26 mouse cellular contexts compared by ENCODE assay signal in genomic region chr10:127294895-127295510, GRCm38 (mm10). TPM values are rescaled to one million over a fixed set of nuclear protein-coding genes. Genes with fewer than 3 reads are reported as not detected.
A peak's percentile ranks its signal among the peaks of the same experiment; 100 is the strongest.
DNase-seq lines count a peak whose midpoint lies in the region; ATAC-seq and TF ChIP-seq lines count a peak whose summit lies in the region.
"Had no signal": no experiment of that assay in that cellular context is flagged by ENCODE, and none has a peak within 500 bp of the region (broad histone marks: within the 10 kb centered on the region; RNA-seq: fewer than 3 reads in every experiment).

No protein-coding gene starts in this region.

- H3K27me3 ChIP-seq in kidney, embryonic 15.5 days: no peaks in the 10 kb centered on the region
- H3K27me3 ChIP-seq in midbrain, embryonic 11.5 days (ENCODE audit: control insufficient read depth, insufficient read depth, low read length): no peaks in the 10 kb centered on the region
- H3K27me3 ChIP-seq in midbrain, postnatal 0 days (ENCODE audit: insufficient read depth, low read length): no peaks in the 10 kb centered on the region
- H3K27me3 ChIP-seq: embryonic facial prominence, embryonic 13.5 days; forebrain, embryonic 15.5 days; heart, embryonic 13.5 days; limb, embryonic 13.5 days; neural tube, embryonic 15.5 days had no signal

- 90% methylated on average over 10 of the region's 10 CpGs for WGBS in kidney, embryonic 15.5 days
- WGBS in midbrain, embryonic 11.5 days: 93% methylated on average over 10 of the region's 10 CpGs
- WGBS in midbrain, postnatal 0 days: 93% methylated on average over 10 of the region's 10 CpGs

- DNase-seq in gastrocnemius, adult 2 months: no peak
- no peak for DNase-seq in gastrocnemius, postnatal 4 days (ENCODE audit: low spot score in 2 of 2)
- peak; percentile 9 for DNase-seq in kidney, postnatal 10 days
- peak; percentile 67 for DNase-seq in midbrain, embryonic 11.5 days (ENCODE audit: low spot score, missing footprints)
- no peak for DNase-seq in midbrain, postnatal 0 days (ENCODE audit: low spot score)
- no peak for DNase-seq in urinary bladder, postnatal 14 days (ENCODE audit: low spot score)
- DNase-seq: B cell, adult 2 months; cerebellum, adult 18-20 months; gastrocnemius, postnatal 10 days; heart, adult 11 months; heart, postnatal 14 days; kidney, adult 18-20 months; layer of hippocampus, adult 9-11 months; lung, adult 2 months; lung, postnatal 14 days; thymus, adult 2 months; thymus, postnatal 4 days had no signal

- no peaks in the 10 kb centered on the region for H3K9me3 ChIP-seq in kidney, embryonic 15.5 days (replicated peaks)
- no peaks in the 10 kb centered on the region for H3K9me3 ChIP-seq in midbrain, embryonic 11.5 days (ENCODE audit: control insufficient read depth, low read length)
- H3K9me3 ChIP-seq in midbrain, postnatal 0 days (ENCODE audit: low read length): no peaks in the 10 kb centered on the region
- H3K9me3 ChIP-seq: embryonic facial prominence, embryonic 13.5 days; forebrain, embryonic 15.5 days; heart, embryonic 13.5 days; limb, embryonic 13.5 days; neural tube, embryonic 15.5 days had no signal

- H3K4me2 ChIP-seq in kidney, embryonic 15.5 days: no peak overlapping the region
- no peak overlapping the region for H3K4me2 ChIP-seq in midbrain, embryonic 11.5 days
- H3K4me2 ChIP-seq in midbrain, postnatal 0 days (ENCODE audit: low read depth, low read length, poor library complexity, severe bottlenecking): no peak overlapping the region
- H3K4me2 ChIP-seq: embryonic facial prominence, embryonic 13.5 days; forebrain, embryonic 15.5 days; heart, embryonic 13.5 days; limb, embryonic 13.5 days; neural tube, embryonic 15.5 days had no signal

- H3K27ac ChIP-seq in gastrocnemius, adult 2 months: peak overlapping the region; percentile 98
- H3K27ac ChIP-seq in kidney, embryonic 15.5 days: no peak overlapping the region
- no peak overlapping the region for H3K27ac ChIP-seq in midbrain, embryonic 11.5 days (ENCODE audit: low read depth, low read length)
- H3K27ac ChIP-seq in midbrain, postnatal 0 days (ENCODE audit: low read depth, low read length): no peak overlapping the region
- H3K27ac ChIP-seq: embryonic facial prominence, embryonic 13.5 days; forebrain, embryonic 15.5 days; heart, embryonic 13.5 days; hindbrain, postnatal 0 days; limb, embryonic 13.5 days; neural tube, embryonic 15.5 days; stomach, postnatal 0 days had no signal

- ATAC-seq in kidney, embryonic 15.5 days (replicated peaks; ENCODE audit: low FRiP score): no peak
- no peak for ATAC-seq in midbrain, embryonic 11.5 days (ENCODE audit: low FRiP score)
- no peak for ATAC-seq in midbrain, postnatal 0 days (ENCODE audit: low FRiP score)
- ATAC-seq: forebrain, embryonic 15.5 days; hindbrain, postnatal 0 days; midbrain, embryonic 16.5 days had no signal

- H3K36me3 ChIP-seq in kidney, embryonic 15.5 days: peaks cover 74% of the 10 kb centered on the region
- H3K36me3 ChIP-seq in midbrain, embryonic 11.5 days (ENCODE audit: control insufficient read depth, insufficient read depth, low read length): peaks cover 40% of the 10 kb centered on the region
- H3K36me3 ChIP-seq in midbrain, postnatal 0 days (ENCODE audit: insufficient read depth, low read length): peaks cover 54% of the 10 kb centered on the region

- no peak overlapping the region for H3K9ac ChIP-seq in kidney, embryonic 15.5 days
- no peak overlapping the region for H3K9ac ChIP-seq in midbrain, embryonic 11.5 days (ENCODE audit: low read length)
- H3K9ac ChIP-seq in midbrain, postnatal 0 days (replicated peaks; ENCODE audit: low read length, poor library complexity, severe bottlenecking): no peak overlapping the region
- H3K9ac ChIP-seq: embryonic facial prominence, embryonic 13.5 days; forebrain, embryonic 15.5 days; heart, embryonic 13.5 days; limb, embryonic 13.5 days; neural tube, embryonic 15.5 days had no signal

- H3K4me1 ChIP-seq in kidney, embryonic 15.5 days: peaks cover 25% of the 10 kb centered on the region
- H3K4me1 ChIP-seq in midbrain, embryonic 11.5 days (ENCODE audit: control insufficient read depth, insufficient read depth, low read length): peaks cover 13% of the 10 kb centered on the region
- peaks cover 3% of the 10 kb centered on the region; the same call in 1 of the 2 replicates for H3K4me1 ChIP-seq in midbrain, postnatal 0 days (ENCODE audit: insufficient read depth, low read length)

- no peak for TF ChIP-seq CTCF in gastrocnemius, adult 2 months (IDR thresholded peaks at IDR 0.05)
- TF ChIP-seq CTCF in midbrain, postnatal 0 days (IDR thresholded peaks at IDR 0.05): no peak

- H3K4me3 ChIP-seq in gastrocnemius, adult 2 months: peak overlapping the region; percentile 11; the same call in 1 of the 2 replicates
- no peak overlapping the region for H3K4me3 ChIP-seq in kidney, embryonic 15.5 days (replicated peaks)
- H3K4me3 ChIP-seq in midbrain, embryonic 11.5 days (ENCODE audit: low read depth, low read length): no peak overlapping the region
- H3K4me3 ChIP-seq in midbrain, postnatal 0 days (ENCODE audit: low read depth, low read length): no peak overlapping the region
- H3K4me3 ChIP-seq: embryonic facial prominence, embryonic 13.5 days; forebrain, embryonic 15.5 days; heart, embryonic 13.5 days; limb, embryonic 13.5 days; neural tube, embryonic 15.5 days had no signal

- intact Hi-C loops in gastrocnemius, adult 2 months (cut with DNase I): no loop called here

RNA-seq across cellular contexts. Expression of gene Mbd6, which starts 6.2 kb away (rescaled TPM):
- total RNA-seq in gastrocnemius, adult 2 months (2021): 10 to 100 TPM; 16.2 to 18.7 TPM
- 10 to 100 TPM; 34.2 to 41.9 TPM for total RNA-seq in gastrocnemius, postnatal 4 days (2021)
- polyA plus RNA-seq in kidney, embryonic 15.5 days (2015; fragmentation: Nextera tagmentation; extraction: Ambion mirVana): 15.9 and 16.1 TPM in 2 replicates
- 12.3 and 16.3 TPM in 2 replicates for polyA plus RNA-seq in midbrain, embryonic 11.5 days (2014; fragmentation: Nextera tagmentation; extraction: Ambion mirVana)
- total RNA-seq in midbrain, postnatal 0 days (2014; rRNA removed): 8.2 and 10.0 TPM in 2 replicates
- 7.3 and 11.2 TPM in 2 replicates for polyA plus RNA-seq in midbrain, postnatal 0 days (2015; fragmentation: Nextera tagmentation; extraction: Ambion mirVana)

RNA-seq across cellular contexts. Expression of gene Mars, which starts 16.6 kb away (rescaled TPM):
- total RNA-seq in gastrocnemius, adult 2 months (2021): 10 to 100 TPM; 69.0 to 71.4 TPM
- total RNA-seq in gastrocnemius, postnatal 4 days (2021): 10 to 100 TPM; 47.5 to 48.0 TPM
- polyA plus RNA-seq in kidney, embryonic 15.5 days (2015; fragmentation: Nextera tagmentation; extraction: Ambion mirVana): 120 and 127 TPM in 2 replicates
- 185 and 187 TPM in 2 replicates for polyA plus RNA-seq in midbrain, embryonic 11.5 days (2014; fragmentation: Nextera tagmentation; extraction: Ambion mirVana)
- 62.6 and 84.3 TPM in 2 replicates for total RNA-seq in midbrain, postnatal 0 days (2014; rRNA removed)
- polyA plus RNA-seq in midbrain, postnatal 0 days (2015; fragmentation: Nextera tagmentation; extraction: Ambion mirVana): 103 and 112 TPM in 2 replicates

RNA-seq across cellular contexts. Expression of gene Arhgap9, which starts 26.8 kb away (rescaled TPM):
- total RNA-seq in gastrocnemius, adult 2 months (2021): under 1 TPM; 0.89 to 0.99 TPM
- 1 to 10 TPM; 2.8 to 3.9 TPM for total RNA-seq in gastrocnemius, postnatal 4 days (2021)
- polyA plus RNA-seq in kidney, embryonic 15.5 days (2015; fragmentation: Nextera tagmentation; extraction: Ambion mirVana): 3.1 and 3.3 TPM in 2 replicates
- polyA plus RNA-seq in midbrain, embryonic 11.5 days (2014; fragmentation: Nextera tagmentation; extraction: Ambion mirVana): 1.1 and 1.4 TPM in 2 replicates
- 0.24 and 1.2 TPM in 2 replicates for total RNA-seq in midbrain, postnatal 0 days (2014; rRNA removed)
- polyA plus RNA-seq in midbrain, postnatal 0 days (2015; fragmentation: Nextera tagmentation; extraction: Ambion mirVana): 0.91 and 1.0 TPM in 2 replicates

RNA-seq across cellular contexts. Expression of gene Dctn2, which starts 28.8 kb away (rescaled TPM):
- total RNA-seq in gastrocnemius, adult 2 months (2021): 10 to 100 TPM; 91.3 to 98.3 TPM
- 100 to 1,000 TPM; 145 to 146 TPM for total RNA-seq in gastrocnemius, postnatal 4 days (2021)
- polyA plus RNA-seq in kidney, embryonic 15.5 days (2015; fragmentation: Nextera tagmentation; extraction: Ambion mirVana): 169 and 189 TPM in 2 replicates
- 196 and 206 TPM in 2 replicates for polyA plus RNA-seq in midbrain, embryonic 11.5 days (2014; fragmentation: Nextera tagmentation; extraction: Ambion mirVana)
- total RNA-seq in midbrain, postnatal 0 days (2014; rRNA removed): 274 and 309 TPM in 2 replicates
- polyA plus RNA-seq in midbrain, postnatal 0 days (2015; fragmentation: Nextera tagmentation; extraction: Ambion mirVana): 318 and 345 TPM in 2 replicates

RNA-seq across cellular contexts. Expression of gene Kif5a, which starts 31.9 kb away (rescaled TPM):
- total RNA-seq in gastrocnemius, adult 2 months (2021): under 1 TPM; 0.10 to 0.20 TPM
- 1 to 10 TPM; 1.2 to 1.4 TPM for total RNA-seq in gastrocnemius, postnatal 4 days (2021)
- 1.1 and 1.9 TPM in 2 replicates for polyA plus RNA-seq in kidney, embryonic 15.5 days (2015; fragmentation: Nextera tagmentation; extraction: Ambion mirVana)
- polyA plus RNA-seq in midbrain, embryonic 11.5 days (2014; fragmentation: Nextera tagmentation; extraction: Ambion mirVana): 26.3 and 31.1 TPM in 2 replicates
- total RNA-seq in midbrain, postnatal 0 days (2014; rRNA removed): 244 and 249 TPM in 2 replicates
- polyA plus RNA-seq in midbrain, postnatal 0 days (2015; fragmentation: Nextera tagmentation; extraction: Ambion mirVana): 102 and 103 TPM in 2 replicates

Comparison
In these comparisons a context has a peak if more than half of its experiments do, and no peak if none do; other contexts are left out.
1. DNase-seq: peak in kidney, postnatal 10 days (single experiment) and midbrain, embryonic 11.5 days (single experiment); none in gastrocnemius, adult 2 months (single experiment), gastrocnemius, postnatal 4 days (0 of 2), midbrain, postnatal 0 days (single experiment) and urinary bladder, postnatal 14 days (single experiment).